Mouse (Mus musculus) intestine, embryonic 16.5 days (tissue): ENCODE data around the gene Cd200r3. TPM values are rescaled to one million over a fixed set of nuclear protein-coding genes. Genes with fewer than 3 reads are reported as not detected.

Experiments
- ATAC-seq: fragments of 200-750 bp; cut with Nextera tagmentation; 2 replicates; pipeline ENCODE4 v1.8.0; 2017; ENCODE audit warnings: moderate TSS enrichment, moderate library complexity
- H3K27ac ChIP-seq: fragments of 300-500 bp; sonication (generic); 2 replicates; pipeline ENCODE4 v1.5.1; 2014; ENCODE audit warnings: mild to moderate bottlenecking, low read length
- H3K27me3 ChIP-seq: fragments of 300-500 bp; sonication (generic); replicated peaks from 2 replicates; pipeline ENCODE4 v1.6.1; 2014; ENCODE audit warnings: low read length, control low read depth, mixed read lengths; ENCODE audit not compliant: control insufficient read depth, insufficient read depth
- H3K36me3 ChIP-seq: fragments of 300-500 bp; sonication (generic); 2 replicates; pipeline ENCODE4 v1.6.1; 2014; ENCODE audit warnings: low read length, control low read depth; ENCODE audit not compliant: control insufficient read depth, insufficient read depth
- H3K4me1 ChIP-seq: fragments of 300-500 bp; sonication (generic); 2 replicates; pipeline ENCODE4 v1.6.1; 2014; ENCODE audit warnings: low read length, control low read depth, mixed read lengths; ENCODE audit not compliant: control insufficient read depth, insufficient read depth
- H3K4me2 ChIP-seq: fragments of 300-500 bp; sonication (generic); 2 replicates; pipeline ENCODE4 v1.6.1; 2014; ENCODE audit warnings: low read depth, low read length, control low read depth
- H3K4me3 ChIP-seq: fragments of 300-500 bp; sonication (generic); 2 replicates; pipeline ENCODE4 v1.5.1; 2014; ENCODE audit warnings: mild to moderate bottlenecking, low read length
- H3K9ac ChIP-seq: fragments of 300-500 bp; sonication (generic); 2 replicates; pipeline ENCODE4 v1.6.1; 2014; ENCODE audit warnings: low read depth, low read length
- H3K9me3 ChIP-seq: fragments of 300-500 bp; sonication (generic); 2 replicates; pipeline ENCODE4 v1.6.1; 2016; ENCODE audit warnings: low read length, control low read depth; ENCODE audit not compliant: control insufficient read depth
- WGBS: fragments of 180-500 bp; shearing (Covaris S2); extraction: QIAGEN DNeasy Blood & Tissue Kit; methylation state at CpG from one replicate; pipeline ENCODE4 v1.1.7; 2014; 5-methylcytosine and 5-hydroxymethylcytosine counted together
- polyA plus RNA-seq: library from polyadenylated mRNA; unstranded; fragments of >200 nt; fragmentation: Nextera tagmentation; extraction: Ambion mirVana; gene quantifications from 2 replicates; pipeline ENCODE4 v1.2.1, GENCODE M21; 2015

Gene Cd200r3
- 0.49 and 0.56 TPM in 2 replicates for polyA plus RNA-seq

- no peak for ATAC-seq
- 66% methylated on average over 3 of the region's 3 CpGs for WGBS
- no peak within 1 kb of the TSS for H3K4me2 ChIP-seq
These were observed at the start of gene Cd200r3 for GRCm38 (mm10) chr16:44943468-44943867. Gene Cd200r3 (plus strand): TSS chr16:44943678.

GRCm38 (mm10) chr16:44932016-44932415 lies 11.5 kb upstream of the Cd200r3 start:
- H3K4me1 ChIP-seq = no peaks in the 10 kb centered on the region
- no peak for ATAC-seq
- H3K27me3 ChIP-seq = no peaks in the 10 kb centered on the region
- no peak overlapping the region for H3K27ac ChIP-seq
- H3K4me2 ChIP-seq = no peak overlapping the region
- no peak overlapping the region for H3K9ac ChIP-seq
- H3K9me3 ChIP-seq = no peaks in the 10 kb centered on the region
- H3K4me3 ChIP-seq = no peak overlapping the region
- H3K36me3 ChIP-seq = no peaks in the 10 kb centered on the region
- 90% methylated on average over 1 of the region's 1 CpGs for WGBS

More at GRCm38 (mm10) chr16:44943468-44943867, at the start of gene Cd200r3:
- Histone ChIP-seq H3K36me3 (no peaks in the 10 kb centered on the region), H3K27ac (no peak within 1 kb of the TSS), H3K9ac (no peak within 1 kb of the TSS), H3K9me3 (no peaks in the 10 kb centered on the region), H3K27me3 (no peaks in the 10 kb centered on the region), H3K4me1 (no peaks in the 10 kb centered on the region), H3K4me3 (no peak within 1 kb of the TSS)

- peak; percentile 38; the same call in 1 of the 2 replicates for ATAC-seq
- no peak overlapping the region for H3K4me2 ChIP-seq
- no peak overlapping the region for H3K4me3 ChIP-seq
- H3K27me3 ChIP-seq = no peaks in the 10 kb centered on the region
- no peak overlapping the region for H3K27ac ChIP-seq
- H3K9me3 ChIP-seq = no peaks in the 10 kb centered on the region
- no peaks in the 10 kb centered on the region for H3K4me1 ChIP-seq
- WGBS = 59% methylated on average over 4 of the region's 4 CpGs
- no peaks in the 10 kb centered on the region for H3K36me3 ChIP-seq
- H3K9ac ChIP-seq = no peak overlapping the region
These were observed 8.1 kb downstream of the Cd200r3 start for GRCm38 (mm10) chr16:44951360-44952114.

GRCm38 (mm10) chr16:44962296-44962695 lies 18.8 kb downstream of the Cd200r3 start:
- WGBS = 87% methylated on average over 2 of the region's 2 CpGs
- Histone ChIP-seq H3K27me3 (no peaks in the 10 kb centered on the region), H3K9ac (no peak overlapping the region), H3K9me3 (no peaks in the 10 kb centered on the region), H3K27ac (no peak overlapping the region), H3K4me1 (no peaks in the 10 kb centered on the region), H3K36me3 (no peaks in the 10 kb centered on the region), H3K4me3 (no peak overlapping the region), H3K4me2 (no peak overlapping the region)
- ATAC-seq = no peak

- Histone ChIP-seq H3K4me2 (no peak overlapping the region), H3K27me3 (no peaks in the 10 kb centered on the region), H3K4me3 (no peak overlapping the region), H3K9me3 (no peaks in the 10 kb centered on the region), H3K9ac (no peak overlapping the region), H3K27ac (no peak overlapping the region), H3K4me1 (no peaks in the 10 kb centered on the region), H3K36me3 (no peaks in the 10 kb centered on the region)
- ATAC-seq = no peak
- 67% methylated on average over 2 of the region's 2 CpGs for WGBS
These were observed 19.3 kb downstream of the Cd200r3 start for GRCm38 (mm10) chr16:44962777-44963176.

GRCm38 (mm10) chr16:44964526-44965374 lies 21.3 kb downstream of the Cd200r3 start:
- H3K9me3 ChIP-seq = no peaks in the 10 kb centered on the region
- H3K9ac ChIP-seq = no peak overlapping the region
- H3K36me3 ChIP-seq = no peaks in the 10 kb centered on the region
- no peaks in the 10 kb centered on the region for H3K27me3 ChIP-seq
- no peaks in the 10 kb centered on the region for H3K4me1 ChIP-seq
- H3K4me2 ChIP-seq = no peak overlapping the region
- WGBS = 81% methylated on average over 6 of the region's 6 CpGs
- no peak overlapping the region for H3K27ac ChIP-seq
- no peak for ATAC-seq
- no peak overlapping the region for H3K4me3 ChIP-seq

GRCm38 (mm10) chr16:44965428-44965827 lies 21.9 kb downstream of the Cd200r3 start:
- 82% methylated on average over 8 of the region's 8 CpGs for WGBS
- Histone ChIP-seq H3K9ac (no peak overlapping the region), H3K4me2 (no peak overlapping the region), H3K9me3 (no peaks in the 10 kb centered on the region), H3K27me3 (no peaks in the 10 kb centered on the region), H3K36me3 (no peaks in the 10 kb centered on the region), H3K27ac (no peak overlapping the region), H3K4me3 (no peak overlapping the region), H3K4me1 (no peaks in the 10 kb centered on the region)
- ATAC-seq = no peak

GRCm38 (mm10) chr16:44965890-44966289 lies 22.4 kb downstream of the Cd200r3 start:
- no peak overlapping the region for H3K27ac ChIP-seq
- no peaks in the 10 kb centered on the region for H3K27me3 ChIP-seq
- H3K4me2 ChIP-seq = no peak overlapping the region
- H3K4me3 ChIP-seq = no peak overlapping the region
- no peaks in the 10 kb centered on the region for H3K9me3 ChIP-seq
- H3K4me1 ChIP-seq = no peaks in the 10 kb centered on the region
- no peak for ATAC-seq
- WGBS = 64% methylated on average over 3 of the region's 3 CpGs
- no peak overlapping the region for H3K9ac ChIP-seq
- no peaks in the 10 kb centered on the region for H3K36me3 ChIP-seq

- Histone ChIP-seq H3K4me2 (no peak overlapping the region), H3K4me3 (no peak overlapping the region), H3K27me3 (no peaks in the 10 kb centered on the region), H3K9ac (no peak overlapping the region), H3K9me3 (no peaks in the 10 kb centered on the region), H3K27ac (no peak overlapping the region), H3K4me1 (no peaks in the 10 kb centered on the region), H3K36me3 (no peaks in the 10 kb centered on the region)
- no peak for ATAC-seq
- 75% methylated on average over 4 of the region's 4 CpGs for whole genome bisulfite sequencing
These were observed 23.4 kb downstream of the Cd200r3 start for GRCm38 (mm10) chr16:44966891-44967290.
